Mouse (Mus musculus) thymus, postnatal 25 days (tissue): ENCODE results near the gene Man2a1.

Experiments
- DNase-seq: peaks from one replicate; pipeline ENCODE4 v3.0.0; 2022

Man2a1 gene

DNA sequence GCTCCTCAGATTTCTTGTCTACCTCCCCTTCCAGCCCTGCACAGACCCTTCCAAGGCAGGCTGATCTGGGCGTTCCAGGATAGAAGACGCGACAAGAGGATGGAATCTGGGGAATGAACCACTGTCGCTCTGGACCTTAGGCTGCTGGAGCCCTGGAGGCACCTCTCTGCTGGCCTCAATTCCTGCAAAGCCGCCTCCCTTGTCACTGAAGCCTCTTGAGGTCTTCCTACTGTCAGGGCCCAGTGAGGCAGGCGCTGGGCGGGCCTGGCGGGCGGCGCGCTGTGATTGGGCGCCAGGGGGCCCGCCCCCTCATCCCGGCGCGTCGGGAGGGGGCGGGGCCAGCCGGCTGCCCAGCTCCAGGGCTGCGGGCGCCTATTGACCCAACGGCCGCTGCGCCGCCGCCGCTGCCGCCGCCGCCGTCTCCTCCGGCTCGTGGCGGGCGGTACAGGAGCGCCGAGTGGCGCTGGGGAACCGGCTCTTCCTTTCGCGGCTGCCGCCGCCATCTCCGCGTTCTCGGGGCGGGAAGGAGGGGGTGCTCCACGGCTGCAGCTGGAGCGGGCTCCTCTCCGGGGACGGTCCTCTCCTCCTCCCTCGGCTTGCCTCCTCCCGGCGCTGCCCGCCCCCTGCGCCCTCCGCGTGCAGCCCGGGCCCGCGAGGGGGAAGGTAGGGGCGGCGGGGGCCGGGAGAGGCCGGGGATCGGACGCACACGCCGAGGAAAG is at the start of gene Man2a1:
Man2a1 (plus strand) TSS at position 365 of the 719 bp plus-strand sequence.
- DNase-seq: peak; percentile 90

GRCm38 (mm10) chr17:64553358-64553757 is 47.2 kb upstream of the Man2a1 start:
- no peak for DNase-seq

DNA sequence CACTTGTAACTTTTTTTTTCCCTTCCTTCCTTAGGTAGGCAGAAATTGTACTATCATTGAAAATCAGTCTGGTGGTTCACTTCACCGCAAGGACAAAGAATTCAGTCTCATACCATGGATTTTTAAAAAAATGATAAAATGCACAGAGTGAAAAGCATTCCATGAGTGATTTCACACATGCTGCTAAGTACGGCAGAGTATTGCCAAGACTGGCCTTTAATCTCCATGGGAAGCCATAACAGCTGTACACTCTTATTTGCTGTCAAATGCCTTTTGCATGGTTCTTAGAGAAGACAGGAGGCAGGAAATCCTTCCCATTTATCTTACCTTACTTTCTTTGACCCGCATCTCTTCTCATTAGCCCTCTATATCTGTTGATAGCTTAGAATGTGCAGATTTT is 45.6 kb upstream of the Man2a1 start:
- DNase-seq: no peak

DNA sequence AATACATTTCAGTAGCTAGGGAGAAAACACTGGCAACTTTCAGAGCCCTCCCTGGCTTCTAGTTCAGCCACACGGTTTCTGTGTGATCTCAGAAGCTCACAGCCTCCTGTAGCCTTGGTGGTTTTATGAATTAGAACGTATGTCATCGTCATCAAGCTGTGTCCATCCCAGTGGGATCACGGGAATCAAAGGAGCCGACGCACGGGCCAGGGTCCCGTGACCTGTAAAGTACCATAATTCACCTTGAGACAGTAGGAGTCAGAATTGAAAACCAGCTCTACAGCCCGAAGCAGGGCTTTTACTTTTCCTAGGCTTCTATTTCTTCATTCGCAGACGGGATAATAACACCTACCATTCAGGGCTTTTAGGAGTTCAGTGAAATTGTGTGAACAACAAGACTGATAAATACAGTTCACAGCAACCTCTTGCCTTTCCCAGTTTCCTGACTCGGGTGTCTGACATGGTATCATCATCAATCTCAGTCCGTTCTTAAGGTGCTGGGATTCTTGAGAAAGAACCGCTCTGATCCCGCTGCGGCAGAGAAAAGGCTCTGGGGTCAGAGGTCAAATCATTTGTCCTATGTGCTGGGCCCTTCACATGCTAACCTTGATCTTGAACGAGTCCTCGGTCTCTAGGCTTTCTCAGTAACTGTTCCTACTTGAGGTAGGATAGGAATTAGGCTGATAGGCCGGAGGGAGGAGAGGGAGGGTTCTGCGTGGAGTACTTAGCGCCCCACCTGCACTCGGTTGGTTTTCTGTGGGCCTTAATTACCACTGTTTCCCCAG is 43.7 kb upstream of the Man2a1 start:
- DNase-seq: no peak

GRCm38 (mm10) chr17:64558994-64559540 is 41.5 kb upstream of the Man2a1 start:
- DNase-seq: no peak

DNA sequence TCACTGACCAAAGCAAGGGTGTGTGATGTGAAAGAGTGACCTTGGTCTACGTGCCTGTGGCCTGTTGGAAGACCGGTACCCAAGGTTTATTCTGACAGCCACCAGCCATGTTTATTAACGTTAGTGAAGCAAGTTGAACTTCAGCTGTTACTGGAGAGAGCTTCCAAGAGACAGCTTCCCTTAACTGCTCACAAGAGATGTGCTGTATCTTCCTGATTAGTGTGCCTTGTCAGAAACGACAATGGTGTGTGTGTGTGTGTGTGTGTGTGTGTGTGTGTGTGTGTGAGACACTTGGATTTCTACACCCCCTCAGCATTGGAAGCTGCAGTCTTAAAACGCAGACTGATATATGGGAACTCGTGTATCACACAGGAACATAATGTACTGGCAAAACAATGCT is 34.1 kb upstream of the Man2a1 start:
- no peak for DNase-seq

DNA sequence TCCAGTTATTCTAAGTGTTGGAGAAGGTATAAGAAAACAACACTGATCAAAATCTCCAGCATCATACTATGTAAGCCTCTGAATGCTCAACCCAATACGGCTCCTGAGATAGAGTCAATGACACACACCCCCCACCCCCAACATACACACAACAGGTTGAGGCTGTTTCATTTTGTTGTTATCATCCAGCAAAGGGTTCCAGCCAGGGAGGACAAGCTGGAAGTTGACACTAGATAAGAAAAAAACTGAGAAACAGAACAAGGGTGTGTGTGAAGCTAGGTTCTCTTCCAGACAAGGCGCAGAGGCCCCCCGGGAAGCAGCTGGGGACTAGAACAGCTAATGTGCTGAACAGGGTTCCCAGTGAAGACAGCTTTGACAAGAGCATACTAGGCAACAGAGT is 33.0 kb upstream of the Man2a1 start:
- DNase-seq: no peak

DNA sequence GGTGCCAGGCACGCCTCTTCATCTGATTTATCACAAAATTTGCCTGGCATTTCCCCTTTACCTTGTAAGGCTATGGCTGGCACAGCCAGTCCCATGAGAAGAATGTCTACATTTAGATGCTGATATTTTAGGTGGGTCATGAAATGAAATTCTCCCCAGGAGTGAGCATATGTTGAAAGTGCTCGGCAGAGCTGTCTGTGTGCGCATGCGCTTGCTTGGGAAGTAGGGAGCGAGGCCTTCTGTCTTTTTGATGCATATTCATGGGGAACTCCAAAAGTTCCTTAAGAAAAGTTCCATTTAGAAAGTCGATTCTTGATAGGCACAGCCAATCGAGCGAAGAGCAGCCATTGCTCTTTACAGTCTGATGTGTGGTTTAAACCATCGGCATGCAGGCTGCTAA is 26.6 kb upstream of the Man2a1 start:
- DNase-seq: no peak

GRCm38 (mm10) chr17:64575240-64575639 is 25.3 kb upstream of the Man2a1 start:
- peak; percentile 59 for DNase-seq

- DNase-seq: no peak
Measured at GRCm38 (mm10) chr17:64577485-64577884, 23.1 kb upstream of the Man2a1 start.

DNA sequence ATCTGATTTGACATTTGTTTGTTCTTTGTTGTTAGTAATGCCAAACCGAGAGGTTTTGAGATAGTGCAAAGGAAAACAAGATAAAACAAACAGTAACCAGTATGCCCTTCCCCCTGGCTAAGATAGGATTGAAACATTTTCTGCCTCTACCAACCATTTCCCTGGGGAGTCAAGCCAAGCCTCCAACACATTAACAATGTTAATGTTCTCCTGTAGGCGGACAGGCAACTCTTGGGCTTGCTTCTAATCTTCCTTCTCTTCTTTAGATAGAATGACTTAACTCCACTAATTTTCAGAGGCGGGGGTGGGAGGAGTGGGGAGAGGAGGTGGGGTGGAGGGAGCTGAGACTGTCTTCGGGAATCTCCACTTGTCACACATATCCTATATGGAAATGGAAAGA is 22.2 kb upstream of the Man2a1 start:
- DNase-seq: no peak

DNA sequence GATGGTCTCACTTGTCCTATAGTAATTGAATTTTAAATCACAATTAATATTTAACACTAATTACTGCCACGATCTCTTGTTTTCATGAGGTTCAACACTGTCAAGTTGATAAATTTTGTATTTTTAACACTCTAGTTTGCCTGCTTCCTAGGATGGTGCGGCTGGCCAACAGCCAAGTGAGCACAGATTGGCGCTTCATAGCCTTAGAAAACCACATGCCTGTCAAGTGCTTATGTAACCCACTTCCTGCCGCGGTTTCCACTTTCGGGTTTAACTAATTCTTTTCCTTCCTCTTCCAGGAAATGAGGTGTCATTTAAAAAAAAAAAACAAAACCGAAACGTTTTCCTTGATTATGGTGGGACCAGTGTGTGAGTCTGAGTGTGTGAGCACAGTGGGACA is 20.8 kb upstream of the Man2a1 start:
- peak; percentile 61 for DNase-seq

DNA sequence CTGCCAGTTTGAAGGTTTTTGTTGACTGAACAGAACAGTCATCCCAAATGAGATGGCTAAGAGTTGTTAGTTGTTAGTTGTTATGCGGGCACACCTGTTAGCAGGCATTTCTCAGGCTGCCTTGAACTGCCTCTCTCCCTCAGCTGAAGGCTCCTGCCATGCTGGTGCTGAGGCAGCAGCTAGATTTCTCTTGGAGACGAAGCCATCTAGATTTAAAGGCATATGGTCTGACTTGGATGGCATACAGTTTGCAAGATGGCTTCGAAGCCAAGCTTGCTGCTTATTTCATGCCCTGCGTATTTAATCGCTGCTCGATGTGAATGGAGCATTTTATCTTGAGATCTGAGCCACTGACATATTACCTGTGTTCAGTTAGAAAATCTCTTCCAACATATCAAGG is 19.4 kb upstream of the Man2a1 start:
- DNase-seq: no peak

DNA sequence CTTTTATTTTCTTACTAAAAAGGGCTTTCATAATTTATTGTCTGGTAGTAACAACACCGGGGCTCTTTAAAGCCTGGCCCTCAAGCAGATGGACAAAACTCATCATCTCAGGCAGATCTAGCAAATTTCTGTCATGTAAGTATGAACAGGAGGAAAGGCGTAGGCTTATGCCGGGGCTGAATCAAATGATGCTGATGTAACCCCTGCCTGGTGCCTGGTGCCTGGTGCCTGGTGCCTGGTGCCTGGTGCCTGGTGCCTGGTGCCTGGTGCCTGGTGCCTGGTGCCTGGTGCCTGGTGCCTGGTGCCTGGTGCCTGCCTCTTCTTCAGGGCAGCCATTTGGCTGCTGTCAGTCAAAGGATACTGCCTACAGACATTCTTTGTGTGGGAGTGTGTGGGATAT is 18.6 kb upstream of the Man2a1 start:
- DNase-seq: no peak

- no peak for DNase-seq
Measured at GRCm38 (mm10) chr17:64590483-64590882, 10.1 kb upstream of the Man2a1 start.

- DNase-seq: no peak
Measured at GRCm38 (mm10) chr17:64591366-64591765, 9.2 kb upstream of the Man2a1 start.

- DNase-seq: no peak
Measured at GRCm38 (mm10) chr17:64592355-64592754, 8.2 kb upstream of the Man2a1 start.

DNA sequence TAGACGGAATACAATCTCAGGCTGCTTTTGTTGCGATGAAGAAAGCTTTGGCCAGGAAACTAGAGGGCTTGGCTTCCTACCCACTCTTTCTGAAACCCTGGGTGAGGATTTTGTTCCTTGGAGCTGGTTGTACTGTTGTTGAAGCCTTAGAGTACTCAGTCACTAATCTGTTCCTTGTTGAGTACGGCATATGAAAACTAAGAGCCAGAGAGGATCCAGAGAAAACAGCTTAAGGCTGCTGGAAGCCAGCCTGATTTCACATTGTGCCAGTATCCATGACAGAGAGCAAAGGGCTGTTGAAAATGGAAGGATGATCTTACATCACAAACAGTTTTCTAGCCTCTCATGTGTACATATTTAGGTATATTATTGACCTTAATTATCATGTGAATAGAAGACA is 7.7 kb upstream of the Man2a1 start:
- DNase-seq: no peak

DNA sequence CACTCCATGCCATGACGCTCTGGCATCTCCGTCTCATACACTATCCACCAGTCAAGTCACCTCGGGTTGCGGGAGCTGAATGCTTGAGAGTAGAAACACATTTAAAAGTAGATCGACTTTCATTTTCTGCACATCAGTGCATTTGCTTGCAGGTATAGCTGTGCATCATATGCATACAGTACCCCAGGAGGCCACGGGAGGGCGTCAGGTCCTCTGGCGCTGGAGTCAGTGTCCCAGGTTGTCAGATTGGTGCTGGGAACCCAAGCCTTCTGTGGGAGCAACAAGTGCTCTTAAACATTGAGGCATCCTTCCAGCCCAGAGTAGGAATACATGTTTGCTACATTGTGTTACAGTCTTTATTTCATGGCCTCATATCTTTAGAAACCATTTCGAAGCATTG is 2.8 kb upstream of the Man2a1 start:
- no peak for DNase-seq

DNA sequence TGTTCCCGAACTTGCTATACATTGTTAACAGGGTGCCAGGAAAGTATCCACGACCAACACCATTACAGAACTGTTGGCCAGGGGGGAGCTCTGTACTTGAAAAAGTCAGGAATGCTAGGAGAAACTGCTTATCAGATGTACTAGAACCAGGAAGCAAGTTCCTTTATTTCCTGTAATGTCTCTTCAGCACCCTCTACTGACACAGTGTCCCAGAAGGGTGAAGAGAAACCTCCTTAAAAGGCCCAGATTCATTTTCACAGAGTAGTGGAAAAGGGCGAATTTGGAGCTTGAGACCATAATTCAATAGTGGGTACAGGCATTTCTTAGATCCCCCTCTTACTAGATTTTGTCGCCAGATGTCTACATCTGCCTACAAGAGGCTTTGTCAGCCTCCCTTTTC is 620 bp upstream of the Man2a1 start:
- DNase-seq: peak; percentile 27

GRCm38 (mm10) chr17:64601091-64601750 is 685 bp downstream of the Man2a1 start:
- DNase-seq: peak; percentile 81

- DNase-seq: peak; percentile 72
Measured at GRCm38 (mm10) chr17:64601751-64602578, 1.4 kb downstream of the Man2a1 start.

- DNase-seq: no peak
Measured at GRCm38 (mm10) chr17:64603134-64603533, 2.6 kb downstream of the Man2a1 start.
